Mouse (Mus musculus): ENCODE measurements around the gene Sly.
"Not testable (repeated sequence)": the region's sequence is repeated elsewhere in the genome, so short reads cannot be mapped to it uniquely, and the experiment has no call there.

Sly gene

DNA sequence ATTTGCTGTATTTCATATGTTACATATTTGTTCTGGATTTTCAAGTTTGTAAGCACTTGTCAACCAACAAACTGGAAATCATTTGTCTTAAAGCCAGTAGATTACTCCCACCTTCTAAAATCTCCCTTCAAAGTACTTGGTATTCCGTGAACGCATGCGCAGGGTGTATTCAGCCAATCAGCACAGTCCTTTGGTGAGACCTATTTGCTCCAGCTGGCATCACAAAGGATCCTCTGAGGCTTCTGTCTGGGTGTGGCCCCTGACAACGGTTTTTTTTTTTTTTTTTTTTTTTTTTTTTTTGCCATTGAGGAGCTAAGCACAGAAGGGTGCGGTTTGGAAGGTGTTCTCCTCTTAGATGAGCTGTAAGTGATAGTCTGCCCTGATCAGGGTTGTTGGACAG is at the start of gene Sly:
Gene Sly (plus strand): TSS at position 301 of the 400 bp plus-strand sequence.
- DNase-seq (ENCODE audit: low spot score in 2 of 2) = not testable (repeated sequence)
